Mouse (Mus musculus) midbrain, postnatal 0 days (tissue): ENCODE results near the gene Fchsd2. TPM values are rescaled to one million over a fixed set of nuclear protein-coding genes. Genes with fewer than 3 reads are reported as not detected.
A peak's percentile ranks its signal among the peaks of the same experiment; 100 is the strongest.

Experiments
- ATAC-seq: fragments of 200-750 bp; cut with Nextera tagmentation; 2 replicates; pipeline ENCODE4 v1.8.0; 2017; ENCODE audit warnings: moderate number of reproducible peaks, mild to moderate bottlenecking, moderate TSS enrichment, moderate library complexity; ENCODE audit not compliant: low FRiP score
- DNase-seq: peaks from one replicate; pipeline ENCODE4 v3.0.0-alpha.2; 2015; ENCODE audit warnings: low spot score
- H3K27ac ChIP-seq: fragments of 300-500 bp; sonication (generic); 2 replicates; pipeline ENCODE4 v1.5.1; 2014; ENCODE audit warnings: low read depth, mild to moderate bottlenecking, low read length, mixed read lengths
- H3K27me3 ChIP-seq: fragments of 300-500 bp; sonication (generic); 2 replicates; pipeline ENCODE4 v1.6.1; 2014; ENCODE audit warnings: low read length, control low read depth, mixed read lengths; ENCODE audit not compliant: insufficient read depth
- H3K36me3 ChIP-seq: fragments of 300-500 bp; sonication (generic); 2 replicates; pipeline ENCODE4 v1.6.1; 2014; ENCODE audit warnings: low read length, control low read depth, mixed read lengths; ENCODE audit not compliant: insufficient read depth
- H3K4me1 ChIP-seq: fragments of 300-500 bp; sonication (generic); 2 replicates; pipeline ENCODE4 v1.6.1; 2014; ENCODE audit warnings: mild to moderate bottlenecking, control low read depth, antibody characterized with exemption, low read length, mixed read lengths; ENCODE audit not compliant: insufficient read depth
- H3K4me2 ChIP-seq: fragments of 300-500 bp; sonication (generic); 2 replicates; pipeline ENCODE4 v1.6.1; 2014; ENCODE audit warnings: low read depth, mild to moderate bottlenecking, low read length, mixed read lengths; ENCODE audit not compliant: poor library complexity, severe bottlenecking
- H3K4me3 ChIP-seq: fragments of 300-500 bp; sonication (generic); 2 replicates; pipeline ENCODE4 v1.5.1; 2014; ENCODE audit warnings: low read depth, mild to moderate bottlenecking, low read length, moderate library complexity
- H3K9ac ChIP-seq: fragments of 300-500 bp; sonication (generic); replicated peaks from 2 replicates; pipeline ENCODE4 v1.6.1; 2014; ENCODE audit warnings: mild to moderate bottlenecking, low read length, moderate library complexity, mixed read lengths; ENCODE audit not compliant: poor library complexity, severe bottlenecking
- H3K9me3 ChIP-seq: fragments of 300-500 bp; sonication (generic); 2 replicates; pipeline ENCODE4 v1.6.1; 2016; ENCODE audit warnings: low read length, control low read depth
- CTCF ChIP-seq: IDR thresholded peaks from 2 replicates; pipeline ENCODE4 v1.5.1; 2016; ENCODE audit warnings: antibody characterized with exemption, mild to moderate bottlenecking
- WGBS: fragments of 180-500 bp; shearing (Covaris S2); extraction: QIAGEN DNeasy Blood & Tissue Kit; methylation state at CpG from one replicate; pipeline ENCODE4 v1.1.7; 2014; 5-methylcytosine and 5-hydroxymethylcytosine counted together
- polyA plus RNA-seq: library from polyadenylated mRNA; unstranded; fragments of >200 nt; fragmentation: Nextera tagmentation; extraction: Ambion mirVana; gene quantifications from 2 replicates; pipeline ENCODE4 v1.2.1, GENCODE M21; 2015
- total RNA-seq: library from RNA; depleted of rRNA; stranded (reverse); fragments of >200 nt; gene quantifications from 2 replicates; pipeline ENCODE4 v1.2.3, GENCODE M21; 2014; rRNA removed

Gene Fchsd2
- total and polyA plus RNA-seq, 2 experiments from 2014 or later = 39.2 to 55.7 TPM

- H3K4me1 ChIP-seq = 0 out of 2 replicates have a peak, but pooled peaks cover 2% of the 10 kb centered on the region
- WGBS = 82% methylated on average over 4 of the region's 4 CpGs
- no peak overlapping the region for H3K4me2 ChIP-seq
- ATAC-seq = no peak
- no peak overlapping the region for H3K9ac ChIP-seq
- H3K36me3 ChIP-seq = no peaks in the 10 kb centered on the region
- no peak overlapping the region for H3K27ac ChIP-seq
- no peaks in the 10 kb centered on the region for H3K9me3 ChIP-seq
- no peaks in the 10 kb centered on the region for H3K27me3 ChIP-seq
- no peak overlapping the region for H3K4me3 ChIP-seq
- TF ChIP-seq CTCF = no peak
- peak; percentile 8 for DNase-seq
These were observed 238.1 kb downstream of the Fchsd2 start for GRCm38 (mm10) chr7:101330841-101331173.

- Histone ChIP-seq H3K4me3 (no peak overlapping the region), H3K27ac (no peak overlapping the region), H3K36me3 (no peaks in the 10 kb centered on the region), H3K9me3 (no peaks in the 10 kb centered on the region), H3K4me1 (0 out of 2 replicates have a peak, but pooled peaks cover 2% of the 10 kb centered on the region), H3K4me2 (no peak overlapping the region), H3K9ac (no peak overlapping the region), H3K27me3 (no peaks in the 10 kb centered on the region)
- TF ChIP-seq CTCF = no peak
- ATAC-seq (no peak), DNase-seq (no peak)
- WGBS = 81% methylated on average over 5 of the region's 5 CpGs
These were observed 239.6 kb downstream of the Fchsd2 start for GRCm38 (mm10) chr7:101332045-101332831.

Other genes with a start within 250 kb of the Fchsd2 start
- gene Relt, start 229.4 kb upstream of the Fchsd2 start, total RNA-seq = 7.8 and 9.0 TPM in 2 replicates
- gene Relt, start 229.4 kb upstream of the Fchsd2 start, polyA plus RNA-seq = 5.1 and 5.3 TPM in 2 replicates
- 77.6 and 89.1 TPM in 2 replicates for gene Arhgef17, start 160.8 kb upstream of the Fchsd2 start, total RNA-seq
- gene Arhgef17, start 160.8 kb upstream of the Fchsd2 start, polyA plus RNA-seq = 16.3 and 16.7 TPM in 2 replicates
- 2.0 and 4.3 TPM in 2 replicates for gene P2ry6, start 118.2 kb upstream of the Fchsd2 start, total RNA-seq
- 2.7 and 3.3 TPM in 2 replicates for gene P2ry6, start 118.2 kb upstream of the Fchsd2 start, polyA plus RNA-seq
- 0.44 and 0.85 TPM in 2 replicates for gene P2ry2, start 80.0 kb upstream of the Fchsd2 start, total RNA-seq
- 0.16 and 0.28 TPM in 2 replicates for gene P2ry2, start 80.0 kb upstream of the Fchsd2 start, polyA plus RNA-seq
- 17.0 and 31.5 TPM in 2 replicates for gene Atg16l2, start 209.4 kb downstream of the Fchsd2 start, total RNA-seq
- 22.4 and 22.6 TPM in 2 replicates for gene Atg16l2, start 209.4 kb downstream of the Fchsd2 start, polyA plus RNA-seq
- gene Stard10, start 224.2 kb downstream of the Fchsd2 start, total RNA-seq = 21.5 and 47.7 TPM in 2 replicates
- gene Stard10, start 224.2 kb downstream of the Fchsd2 start, polyA plus RNA-seq = 11.0 and 12.1 TPM in 2 replicates